Mouse (Mus musculus) midbrain, embryonic 10.5 days (tissue): ENCODE results near the gene Agfg2. TPM values are rescaled to one million over a fixed set of nuclear protein-coding genes. Genes with fewer than 3 reads are reported as not detected.
A peak's percentile ranks its signal among the peaks of the same experiment; 100 is the strongest.

ENCODE experiments used
- DNase-seq: peaks from one replicate; pipeline ENCODE4 v3.0.0-alpha.2; 2017; ENCODE audit warnings: low spot score
- H3K27ac ChIP-seq: fragments of 300-500 bp; sonication (generic); replicated peaks from 2 replicates; pipeline ENCODE4 v1.5.1; 2016; ENCODE audit warnings: mild to moderate bottlenecking
- H3K27me3 ChIP-seq: fragments of 300-500 bp; sonication (generic); 2 replicates; pipeline ENCODE4 v1.6.1; 2016; ENCODE audit warnings: low read depth, mild to moderate bottlenecking; ENCODE audit not compliant: poor library complexity, severe bottlenecking
- H3K36me3 ChIP-seq: fragments of 300-500 bp; sonication (generic); 2 replicates; pipeline ENCODE4 v1.6.1; 2016; ENCODE audit warnings: mild to moderate bottlenecking, moderate library complexity
- H3K4me1 ChIP-seq: fragments of 300-500 bp; sonication (generic); 2 replicates; pipeline ENCODE4 v1.6.1; 2016
- H3K4me3 ChIP-seq: fragments of 300-500 bp; sonication (generic); 2 replicates; pipeline ENCODE4 v1.5.1; 2016; ENCODE audit warnings: mild to moderate bottlenecking, moderate library complexity
- H3K9me3 ChIP-seq: fragments of 300-500 bp; sonication (generic); replicated peaks from 2 replicates; pipeline ENCODE4 v1.6.1; 2016; ENCODE audit warnings: mild to moderate bottlenecking
- WGBS: fragments of 180-500 bp; shearing (Covaris S2); methylation state at CpG from one replicate; pipeline ENCODE4 v1.1.7; 2016; 5-methylcytosine and 5-hydroxymethylcytosine counted together
- polyA plus RNA-seq: library from polyadenylated mRNA; unstranded; fragments of >200 nt; fragmentation: Nextera tagmentation; extraction: Ambion mirVana; gene quantifications from 2 replicates; pipeline ENCODE4 v1.2.1, GENCODE M21; 2016

Gene Agfg2
- polyA plus RNA-seq, 1 experiment from 2014 or later = 27.2 TPM

DNA sequence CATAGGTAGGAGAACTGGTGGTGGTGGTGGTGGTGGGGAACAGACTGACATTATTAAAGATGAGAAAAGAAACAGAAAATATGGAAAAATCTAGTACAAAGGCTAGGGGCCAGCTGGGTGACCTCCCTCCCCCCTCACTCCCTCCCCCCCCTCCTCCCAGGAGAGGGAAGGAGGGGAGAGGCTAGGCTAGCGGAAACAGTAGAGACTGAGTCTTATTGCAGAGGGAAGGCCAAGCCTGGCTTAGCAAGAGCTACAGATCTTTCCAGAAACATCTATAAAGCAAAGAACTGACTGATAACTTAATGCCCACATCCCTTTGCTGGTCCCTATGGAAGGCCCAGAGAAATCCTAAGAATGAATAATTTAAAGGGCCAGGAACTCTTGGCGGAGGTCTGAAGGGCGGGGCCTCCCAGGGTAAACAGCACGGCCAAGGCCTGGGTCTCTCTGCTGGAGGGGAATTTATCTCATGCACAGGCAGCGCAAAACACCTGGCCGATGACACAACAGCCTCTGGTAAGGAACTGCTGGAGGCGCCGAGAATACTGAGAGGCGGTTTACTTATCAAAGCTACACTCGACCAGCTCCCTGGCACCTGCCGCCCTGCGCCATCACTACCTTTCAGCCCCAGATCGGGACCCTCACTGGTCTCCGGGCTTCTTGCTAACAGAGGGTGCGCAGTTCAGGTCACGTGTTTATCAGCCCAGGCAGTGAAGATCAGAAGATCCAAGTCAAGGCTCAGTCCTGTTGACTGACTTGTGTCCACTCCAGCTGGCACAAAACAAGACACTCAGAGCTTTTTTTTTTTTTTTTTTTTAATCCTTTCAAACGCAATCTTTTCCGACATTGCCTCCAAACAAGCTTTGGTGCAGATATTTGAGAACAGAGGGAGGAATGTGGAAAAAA is 34.6 kb downstream of the Agfg2 start:
- Histone ChIP-seq H3K27ac (peak overlapping the region; percentile 29), H3K27me3 (peaks cover 26% of the 10 kb centered on the region)
- 10% methylated on average over 18 of the region's 18 CpGs for WGBS

DNA sequence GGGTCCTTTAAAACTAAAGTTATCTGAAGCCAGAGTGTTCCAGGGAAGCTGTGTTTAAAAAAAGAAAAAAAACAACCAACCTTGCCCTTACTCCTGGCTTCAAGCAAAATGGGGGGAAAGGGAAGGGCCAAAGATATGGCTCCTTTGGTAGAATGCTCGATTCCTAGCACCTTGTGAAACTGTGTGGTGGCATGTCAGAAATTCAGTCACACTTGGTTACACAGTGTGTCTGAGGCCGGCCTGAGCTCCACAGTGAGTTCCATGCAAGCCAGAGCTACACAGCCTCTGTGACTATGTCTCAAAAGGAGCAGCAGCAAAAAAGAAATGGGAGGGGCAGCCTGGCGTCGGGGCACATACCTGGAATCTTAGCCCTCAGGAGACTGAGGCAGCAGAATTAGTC is 35.3 kb downstream of the Agfg2 start:
- H3K27ac ChIP-seq = no peak overlapping the region

More for the DNA sequence above, 34.6 kb downstream of the Agfg2 start:
- Histone ChIP-seq H3K4me1 (peaks cover 41% of the 10 kb centered on the region), H3K36me3 (peaks cover 39% of the 10 kb centered on the region), H3K4me3 (peak overlapping the region; percentile 18), H3K9me3 (no peaks in the 10 kb centered on the region)
- DNase-seq = peak; percentile 38

DNA sequence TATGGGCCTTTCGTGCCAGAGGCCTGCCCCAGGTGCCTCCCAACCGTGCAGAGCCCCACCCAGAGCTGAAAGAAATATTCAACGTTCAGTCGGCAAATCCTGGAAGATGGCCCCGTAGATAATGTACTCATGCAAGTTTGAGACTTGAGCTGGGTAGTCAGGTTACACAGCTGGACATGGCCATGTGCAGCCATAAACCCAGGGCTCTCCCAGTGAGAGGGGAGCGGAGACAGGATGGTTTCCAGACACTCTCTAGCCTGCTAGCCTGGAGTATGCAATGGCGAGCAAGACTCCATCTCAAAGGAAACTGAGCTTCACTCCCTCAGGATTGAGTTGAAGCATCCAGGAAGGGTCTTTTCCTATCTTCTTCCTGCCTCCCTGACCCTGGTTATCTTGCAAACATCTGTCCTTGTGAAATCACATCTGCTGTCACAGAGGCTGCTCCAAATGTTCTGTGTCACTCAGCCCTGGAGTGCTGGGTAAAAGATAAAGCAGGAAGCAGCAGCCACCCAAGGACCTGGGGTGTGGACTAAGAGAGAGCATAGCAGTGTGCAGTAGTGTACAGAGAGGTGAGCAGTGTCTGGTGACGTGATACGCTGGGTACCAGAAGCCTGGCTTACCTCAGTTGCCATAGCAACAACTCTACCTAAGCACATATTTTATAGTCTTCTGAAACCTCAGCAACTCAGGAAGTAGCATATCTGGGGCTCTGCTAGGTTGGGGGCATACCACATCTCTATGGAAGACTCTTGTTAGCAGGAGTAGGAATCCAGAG is 36.5 kb downstream of the Agfg2 start:
- no peak for DNase-seq
- Histone ChIP-seq H3K9me3 (no peaks in the 10 kb centered on the region), H3K4me3 (no peak overlapping the region), H3K27ac (no peak overlapping the region), H3K36me3 (peaks cover 20% of the 10 kb centered on the region), H3K4me1 (peaks cover 48% of the 10 kb centered on the region), H3K27me3 (peaks cover 45% of the 10 kb centered on the region)
- 80% methylated on average over 9 of the region's 9 CpGs for WGBS

More for the DNA sequence above, 35.3 kb downstream of the Agfg2 start:
- Histone ChIP-seq H3K9me3 (no peaks in the 10 kb centered on the region), H3K4me3 (no peak overlapping the region), H3K27me3 (peaks cover 33% of the 10 kb centered on the region), H3K4me1 (peaks cover 46% of the 10 kb centered on the region), H3K36me3 (peaks cover 33% of the 10 kb centered on the region)
- DNase-seq = no peak
- WGBS = 38% methylated on average over 4 of the region's 4 CpGs

DNA sequence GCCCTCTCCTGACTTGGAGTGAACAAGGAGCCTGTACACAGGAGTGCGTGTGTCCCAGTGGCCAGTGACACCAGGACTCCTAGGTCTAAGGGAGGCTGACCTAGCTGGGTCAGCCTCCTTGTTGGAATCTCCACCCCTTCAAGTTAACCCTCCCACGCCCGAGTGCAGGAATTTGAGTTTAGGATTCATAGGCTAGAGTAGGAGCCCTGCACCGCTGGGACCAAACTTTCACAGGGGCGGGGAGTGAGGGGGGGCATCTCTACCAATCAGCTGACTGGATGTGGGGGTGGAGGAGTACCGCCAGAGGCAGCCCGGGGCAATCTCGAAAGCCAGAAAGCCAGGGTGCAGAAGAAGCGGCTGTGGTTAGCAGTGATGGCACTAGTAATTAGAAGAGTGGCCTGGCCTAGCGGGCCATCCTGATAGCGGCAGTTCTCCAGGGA is 38.9 kb downstream of the Agfg2 start, which contains the start of gene Irs3:
Gene Irs3, minus strand, starts transcription at position 63 of the 440 bp plus-strand sequence.
- H3K27ac ChIP-seq = no peak within 1 kb of the TSS
- H3K4me1 ChIP-seq = peaks cover 39% of the 10 kb centered on the region
- peaks cover 55% of the 10 kb centered on the region for H3K27me3 ChIP-seq
- WGBS = 12% methylated on average over 11 of the region's 11 CpGs
- H3K9me3 ChIP-seq = no peaks in the 10 kb centered on the region
- peaks cover 22% of the 10 kb centered on the region for H3K36me3 ChIP-seq
- no peak for DNase-seq
- H3K4me3 ChIP-seq = peak within 1 kb of the TSS; percentile 45

DNA sequence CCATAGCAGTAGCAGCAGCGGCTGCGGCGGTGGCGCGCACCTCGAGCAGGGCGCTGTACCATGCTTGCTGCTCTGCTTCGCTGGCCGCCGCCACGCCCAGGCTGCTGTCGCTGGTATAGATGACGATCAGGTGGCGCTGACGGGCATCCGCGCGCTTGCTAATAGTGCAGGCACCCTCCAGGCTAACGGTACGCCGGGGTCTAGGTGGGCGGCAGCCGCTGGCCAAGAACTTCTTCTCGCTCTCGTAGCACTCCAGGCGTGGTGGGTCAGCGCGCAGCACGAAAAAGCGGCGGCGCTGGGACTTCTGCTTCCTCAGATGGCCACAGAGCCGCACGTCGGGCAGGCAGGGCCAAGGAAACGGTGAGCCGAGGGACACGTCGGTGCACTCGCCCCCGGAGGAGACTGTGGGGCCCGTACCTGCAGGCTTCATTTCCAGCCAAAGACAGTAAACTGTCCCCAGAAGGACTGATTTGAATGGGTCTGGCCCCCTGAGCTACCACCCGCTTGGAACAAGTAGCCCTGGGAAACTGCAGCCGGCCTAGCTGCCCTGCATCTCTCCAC is 39.4 kb downstream of the Agfg2 start:
- no peaks in the 10 kb centered on the region for H3K9me3 ChIP-seq
- H3K36me3 ChIP-seq = peaks cover 27% of the 10 kb centered on the region
- H3K4me1 ChIP-seq = peaks cover 34% of the 10 kb centered on the region
- 4% methylated on average over 44 of the region's 44 CpGs for WGBS
- H3K27ac ChIP-seq = no peak overlapping the region
- DNase-seq = peak; percentile 47
- peaks cover 55% of the 10 kb centered on the region for H3K27me3 ChIP-seq
- H3K4me3 ChIP-seq = peak overlapping the region; percentile 45

DNA sequence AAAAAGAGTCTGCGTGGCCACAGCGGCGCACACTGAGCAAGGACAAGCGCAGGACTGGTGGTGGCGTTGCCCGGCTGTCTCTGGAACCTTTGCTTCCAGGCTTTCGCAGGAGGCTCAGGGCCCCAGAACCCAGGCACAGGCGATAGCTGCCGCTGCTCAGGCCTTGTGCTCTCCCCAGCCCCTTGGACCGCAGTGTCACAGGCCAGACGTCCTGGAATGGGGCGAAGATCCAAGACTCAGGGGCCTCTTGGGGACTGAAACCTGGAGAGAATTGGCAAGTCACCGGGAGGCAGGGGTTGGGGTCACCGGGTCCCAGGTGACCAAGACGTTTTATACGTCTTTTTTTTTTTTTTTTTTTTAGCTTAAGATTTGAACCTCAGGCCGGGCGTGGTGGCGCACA is 40.0 kb downstream of the Agfg2 start:
- peaks cover 55% of the 10 kb centered on the region for H3K27me3 ChIP-seq
- peaks cover 27% of the 10 kb centered on the region for H3K4me1 ChIP-seq
- DNase-seq = no peak
- WGBS = 38% methylated on average over 19 of the region's 19 CpGs
- H3K4me3 ChIP-seq = peak overlapping the region; percentile 23; the same call in 1 of the 2 replicates
- H3K9me3 ChIP-seq = no peaks in the 10 kb centered on the region
- H3K27ac ChIP-seq = 0 out of 2 replicates have a peak overlapping the region, but pooled peaks have one; percentile 1
- H3K36me3 ChIP-seq = peaks cover 34% of the 10 kb centered on the region

DNA sequence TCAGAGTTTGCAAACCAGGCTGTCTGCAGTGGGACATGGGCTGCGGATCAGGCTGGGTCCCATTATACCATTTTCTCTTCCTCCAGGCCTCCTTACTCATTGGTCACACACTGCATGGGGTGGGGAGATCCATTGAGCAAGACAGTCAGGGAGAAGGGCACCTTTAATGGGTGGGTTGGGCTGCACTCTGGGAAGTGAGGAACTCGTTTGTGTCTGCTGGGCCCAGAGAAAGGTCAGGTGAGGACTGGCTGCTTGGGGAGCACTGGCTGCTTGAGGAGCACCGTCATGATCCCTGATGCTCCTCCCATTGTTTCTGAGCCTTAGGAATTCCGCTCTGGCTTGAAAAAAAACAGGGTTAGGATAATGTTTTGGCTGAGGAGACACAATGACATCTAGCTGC is 41.6 kb downstream of the Agfg2 start:
- no peaks in the 10 kb centered on the region for H3K9me3 ChIP-seq
- H3K4me1 ChIP-seq = peaks cover 17% of the 10 kb centered on the region
- H3K4me3 ChIP-seq = no peak overlapping the region
- H3K36me3 ChIP-seq = peaks cover 50% of the 10 kb centered on the region
- H3K27me3 ChIP-seq = peaks cover 55% of the 10 kb centered on the region
- DNase-seq = no peak
- WGBS = 57% methylated on average over 4 of the region's 4 CpGs
- no peak overlapping the region for H3K27ac ChIP-seq

DNA sequence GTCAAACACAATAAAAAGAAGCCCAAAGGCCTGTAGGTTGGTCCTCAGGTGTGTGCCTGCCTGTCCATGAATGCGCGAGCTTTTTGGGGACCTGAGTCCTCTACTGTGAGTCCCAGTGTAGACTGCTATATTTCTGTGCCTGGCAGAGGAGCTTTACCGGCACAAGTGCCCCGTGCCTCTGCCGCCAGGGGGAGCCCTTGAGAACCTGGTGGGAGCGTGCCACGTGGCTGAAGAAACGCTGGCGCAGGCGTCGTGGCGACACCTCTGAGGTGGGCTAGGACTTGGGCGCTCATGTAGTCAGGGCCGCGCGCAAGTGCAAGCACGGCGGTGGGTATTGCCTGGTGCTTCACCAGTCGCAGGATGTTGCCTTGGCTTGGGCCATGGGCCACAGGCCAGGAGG is 43.5 kb downstream of the Agfg2 start, which contains the start of gene Sap25:
Gene Sap25, plus strand, starts transcription at position 281 of the 400 bp plus-strand sequence.
- no peak within 1 kb of the TSS for H3K4me3 ChIP-seq
- no peak for DNase-seq
- no peak within 1 kb of the TSS for H3K27ac ChIP-seq
- peaks cover 68% of the 10 kb centered on the region for H3K36me3 ChIP-seq
- peaks cover 40% of the 10 kb centered on the region for H3K27me3 ChIP-seq
- WGBS = 89% methylated on average over 19 of the region's 19 CpGs
- peaks cover 17% of the 10 kb centered on the region for H3K4me1 ChIP-seq
- H3K9me3 ChIP-seq = no peaks in the 10 kb centered on the region

DNA sequence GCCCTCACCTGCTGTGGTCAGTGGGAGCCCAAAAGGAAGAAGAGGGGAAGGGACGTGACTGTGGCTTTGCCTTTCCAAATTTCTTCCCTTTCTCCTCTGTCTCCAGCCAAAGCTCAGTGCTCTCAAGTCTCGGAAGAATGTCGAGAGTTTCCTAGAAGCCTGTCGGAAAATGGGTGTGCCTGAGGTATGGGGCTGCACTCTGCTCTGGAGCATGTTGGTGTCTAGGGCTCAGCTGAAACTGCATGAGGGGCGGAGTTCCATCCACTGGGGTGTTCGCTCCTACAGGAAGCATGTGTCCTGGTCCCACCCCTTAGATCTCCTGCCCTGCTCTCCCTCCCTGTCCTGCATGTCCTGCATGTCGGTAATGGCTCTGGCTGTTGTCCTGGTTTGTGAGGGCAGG is 45.1 kb downstream of the Agfg2 start:
- no peak overlapping the region for H3K4me3 ChIP-seq
- H3K27me3 ChIP-seq = peaks cover 25% of the 10 kb centered on the region
- DNase-seq = no peak
- peaks cover 84% of the 10 kb centered on the region for H3K36me3 ChIP-seq
- no peaks in the 10 kb centered on the region for H3K9me3 ChIP-seq
- WGBS = 90% methylated on average over 7 of the region's 7 CpGs
- H3K4me1 ChIP-seq = peaks cover 4% of the 10 kb centered on the region; the same call in 1 of the 2 replicates
- no peak overlapping the region for H3K27ac ChIP-seq

DNA sequence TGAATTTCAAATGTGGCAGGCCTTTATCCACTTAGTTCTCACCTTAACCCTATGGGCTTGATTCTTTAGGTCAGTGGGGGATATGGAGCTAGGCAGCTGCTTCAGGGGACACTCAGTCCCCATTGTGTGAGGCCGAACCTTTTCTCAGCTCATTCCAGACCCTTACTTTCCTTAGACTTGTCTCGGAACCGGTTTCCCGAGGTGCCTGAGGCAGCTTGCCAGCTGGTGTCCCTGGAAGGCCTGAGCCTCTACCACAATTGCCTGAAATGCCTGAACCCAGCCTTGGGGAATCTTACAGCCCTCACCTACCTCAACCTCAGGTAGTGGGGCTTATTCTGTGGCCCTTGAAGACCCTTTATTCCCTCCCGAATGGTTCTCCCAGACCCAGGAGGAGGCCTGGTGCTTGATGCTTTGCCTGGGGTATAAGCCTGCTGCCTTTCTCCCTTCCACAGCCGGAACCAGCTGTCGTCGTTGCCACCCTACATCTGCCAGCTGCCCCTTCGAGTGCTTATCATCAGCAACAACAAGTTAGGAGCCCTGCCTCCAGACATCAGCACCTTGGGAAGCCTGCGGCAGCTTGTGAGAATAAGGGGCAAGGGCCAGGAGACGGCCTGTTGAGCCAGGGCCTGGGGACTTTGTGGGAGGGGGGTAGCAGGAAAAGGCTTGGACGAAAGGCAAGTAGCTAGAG is 51.0 kb downstream of the Agfg2 start:
- peaks cover 70% of the 10 kb centered on the region for H3K36me3 ChIP-seq
- WGBS = 86% methylated on average over 12 of the region's 12 CpGs

DNA sequence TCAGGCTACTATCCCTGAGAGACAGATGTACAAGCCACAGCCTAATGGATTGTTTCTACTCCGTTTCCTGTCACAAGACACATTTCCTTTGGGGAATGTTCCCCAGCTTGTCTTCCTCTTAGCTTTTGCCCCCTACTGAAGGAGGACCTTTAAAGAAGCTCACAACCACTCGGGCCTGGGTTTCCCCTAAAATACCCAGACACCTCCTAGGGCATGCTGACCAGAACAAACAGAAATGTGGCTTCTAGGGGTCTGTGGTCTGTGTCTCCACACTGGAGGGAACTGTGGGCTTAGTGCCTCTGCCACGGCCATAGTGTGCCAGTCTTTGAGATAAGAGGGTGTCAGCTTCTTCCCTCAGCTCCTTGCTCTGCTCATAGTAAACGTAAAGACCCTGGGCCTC is 52.9 kb downstream of the Agfg2 start:
- Histone ChIP-seq H3K4me3 (peak overlapping the region; percentile 94; the same call in 1 of the 2 replicates), H3K27ac (peak overlapping the region; percentile 96; the same call in 1 of the 2 replicates), H3K9me3 (no peaks in the 10 kb centered on the region), H3K4me1 (peaks cover 56% of the 10 kb centered on the region), H3K36me3 (peaks cover 50% of the 10 kb centered on the region), H3K27me3 (no peaks in the 10 kb centered on the region)
- DNase-seq = no peak
- 79% methylated on average over 4 of the region's 4 CpGs for WGBS

More for the DNA sequence above, 51.0 kb downstream of the Agfg2 start:
- Histone ChIP-seq H3K4me3 (no peak overlapping the region), H3K9me3 (no peaks in the 10 kb centered on the region), H3K27me3 (no peaks in the 10 kb centered on the region), H3K27ac (no peak overlapping the region; the same call in 1 of the 2 replicates), H3K4me1 (peaks cover 43% of the 10 kb centered on the region)
- DNase-seq = no peak

DNA sequence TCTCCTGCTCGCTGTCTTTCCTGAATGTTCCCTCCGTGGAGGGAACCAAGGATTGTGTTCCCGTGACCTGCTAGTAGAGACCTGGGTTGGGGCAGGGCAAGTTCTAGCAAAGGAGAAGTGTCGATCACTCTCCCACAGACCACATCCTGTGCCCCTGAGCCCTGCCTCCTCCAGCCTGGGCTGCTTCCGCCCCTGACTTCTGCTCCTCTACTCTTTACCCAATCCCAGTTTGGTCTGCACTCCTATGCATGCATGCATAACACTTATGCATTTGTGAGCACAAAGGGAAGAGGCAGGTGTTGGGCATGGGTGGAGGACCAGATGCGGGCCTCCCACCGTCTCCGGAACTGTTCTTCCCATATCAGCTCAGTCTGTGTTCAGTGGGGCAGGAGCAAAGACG is 53.4 kb downstream of the Agfg2 start:
- Histone ChIP-seq H3K36me3 (peaks cover 46% of the 10 kb centered on the region), H3K27ac (peak overlapping the region; percentile 96), H3K9me3 (no peaks in the 10 kb centered on the region), H3K27me3 (no peaks in the 10 kb centered on the region), H3K4me3 (peak overlapping the region; percentile 94), H3K4me1 (peaks cover 56% of the 10 kb centered on the region)
- WGBS = 75% methylated on average over 9 of the region's 9 CpGs
- no peak for DNase-seq
